Mouse (Mus musculus) forebrain, postnatal 0 days (tissue): Measurements from ENCODE around the gene Wrap73. TPM values are rescaled to one million over a fixed set of nuclear protein-coding genes. Genes with fewer than 3 reads are reported as not detected.
A peak's percentile ranks its signal among the peaks of the same experiment; 100 is the strongest.

ENCODE experiments used
- ATAC-seq: fragments of 200-750 bp; cut with Nextera tagmentation; 2 replicates; pipeline ENCODE4 v1.8.0; 2017; ENCODE audit warnings: mild to moderate bottlenecking, moderate library complexity
- DNase-seq: peaks from one replicate; pipeline ENCODE4 v3.0.0-alpha.2; 2015
- H3K27ac ChIP-seq: fragments of 300-500 bp; sonication (generic); 2 replicates; pipeline ENCODE4 v1.5.1; 2014; ENCODE audit warnings: low read depth, mild to moderate bottlenecking, antibody characterized with exemption, low read length, moderate library complexity, mixed read lengths
- H3K27me3 ChIP-seq: fragments of 300-500 bp; sonication (generic); 2 replicates; pipeline ENCODE4 v1.6.1; 2014; ENCODE audit warnings: mild to moderate bottlenecking, low read length, mixed read lengths; ENCODE audit not compliant: insufficient read depth
- H3K36me3 ChIP-seq: fragments of 300-500 bp; sonication (generic); 2 replicates; pipeline ENCODE4 v1.6.1; 2014; ENCODE audit warnings: mild to moderate bottlenecking, moderate library complexity; ENCODE audit not compliant: insufficient read depth
- H3K4me1 ChIP-seq: fragments of 300-500 bp; sonication (generic); 2 replicates; pipeline ENCODE4 v1.6.1; 2014; ENCODE audit warnings: antibody characterized with exemption; ENCODE audit not compliant: insufficient read depth
- H3K4me2 ChIP-seq: fragments of 300-500 bp; sonication (generic); 2 replicates; pipeline ENCODE4 v1.6.1; 2014; ENCODE audit warnings: low read depth, mild to moderate bottlenecking, moderate library complexity
- H3K4me3 ChIP-seq: fragments of 300-500 bp; sonication (generic); 2 replicates; pipeline ENCODE4 v1.5.1; 2014; ENCODE audit warnings: low read depth, low read length, mixed read lengths
- H3K9ac ChIP-seq: fragments of 300-500 bp; sonication (generic); 2 replicates; pipeline ENCODE4 v1.6.1; 2014; ENCODE audit warnings: mild to moderate bottlenecking
- H3K9me3 ChIP-seq: fragments of 300-500 bp; sonication (generic); 2 replicates; pipeline ENCODE4 v1.6.1; 2016; ENCODE audit warnings: low read length
- CTCF ChIP-seq: sonication (generic); IDR thresholded peaks from 2 replicates; pipeline ENCODE4 v1.5.1; 2016; ENCODE audit warnings: antibody characterized with exemption, control low read depth, low read depth
- WGBS: fragments of 180-500 bp; shearing (Covaris S2); extraction: QIAGEN DNeasy Blood & Tissue Kit; methylation state at CpG from one replicate; pipeline ENCODE4 v1.1.7; 2014; 5-methylcytosine and 5-hydroxymethylcytosine counted together
- polyA plus RNA-seq: library from polyadenylated mRNA; unstranded; fragments of >200 nt; fragmentation: Nextera tagmentation; extraction: Ambion mirVana; gene quantifications from 2 replicates; pipeline ENCODE4 v1.2.1, GENCODE M21; 2015
- total RNA-seq: library from RNA; depleted of rRNA; stranded (reverse); fragments of >200 nt; gene quantifications from 2 replicates; pipeline ENCODE4 v1.2.3, GENCODE M21; 2014

The Wrap73 gene
- total and polyA plus RNA-seq, 2 experiments from 2014 or later, result 37.6 to 44.4 TPM

- H3K4me2 ChIP-seq, result no peak overlapping the region
- peak; percentile 64 for TF ChIP-seq CTCF
- 26% methylated on average over 5 of the region's 5 CpGs for WGBS
Observed at GRCm38 (mm10) chr4:154167053-154167452, 24.9 kb downstream of the Wrap73 start.

GRCm38 (mm10) chr4:154170021-154170420, 27.8 kb downstream of the Wrap73 start:
- Histone ChIP-seq H3K36me3 (no peaks in the 10 kb centered on the region), H3K9ac (no peak overlapping the region), H3K27me3 (peaks cover 14% of the 10 kb centered on the region), H3K9me3 (no peaks in the 10 kb centered on the region), H3K27ac (no peak overlapping the region), H3K4me2 (peak overlapping the region; percentile 75), H3K4me3 (peak overlapping the region; percentile 45), H3K4me1 (no peaks in the 10 kb centered on the region)
- WGBS, result 5% methylated on average over 15 of the region's 15 CpGs
- no peak for TF ChIP-seq CTCF
- peak; percentile 7; the same call in 1 of the 2 replicates for ATAC-seq
- DNase-seq, result no peak

More at GRCm38 (mm10) chr4:154167053-154167452, 24.9 kb downstream of the Wrap73 start:
- no peak overlapping the region for H3K9ac ChIP-seq
- H3K4me3 ChIP-seq, result no peak overlapping the region
- no peaks in the 10 kb centered on the region for H3K9me3 ChIP-seq
- no peaks in the 10 kb centered on the region for H3K4me1 ChIP-seq
- peaks cover 10% of the 10 kb centered on the region for H3K27me3 ChIP-seq
- DNase-seq, result peak; percentile 31
- H3K36me3 ChIP-seq, result no peaks in the 10 kb centered on the region
- ATAC-seq, result no peak
- no peak overlapping the region for H3K27ac ChIP-seq

DNA sequence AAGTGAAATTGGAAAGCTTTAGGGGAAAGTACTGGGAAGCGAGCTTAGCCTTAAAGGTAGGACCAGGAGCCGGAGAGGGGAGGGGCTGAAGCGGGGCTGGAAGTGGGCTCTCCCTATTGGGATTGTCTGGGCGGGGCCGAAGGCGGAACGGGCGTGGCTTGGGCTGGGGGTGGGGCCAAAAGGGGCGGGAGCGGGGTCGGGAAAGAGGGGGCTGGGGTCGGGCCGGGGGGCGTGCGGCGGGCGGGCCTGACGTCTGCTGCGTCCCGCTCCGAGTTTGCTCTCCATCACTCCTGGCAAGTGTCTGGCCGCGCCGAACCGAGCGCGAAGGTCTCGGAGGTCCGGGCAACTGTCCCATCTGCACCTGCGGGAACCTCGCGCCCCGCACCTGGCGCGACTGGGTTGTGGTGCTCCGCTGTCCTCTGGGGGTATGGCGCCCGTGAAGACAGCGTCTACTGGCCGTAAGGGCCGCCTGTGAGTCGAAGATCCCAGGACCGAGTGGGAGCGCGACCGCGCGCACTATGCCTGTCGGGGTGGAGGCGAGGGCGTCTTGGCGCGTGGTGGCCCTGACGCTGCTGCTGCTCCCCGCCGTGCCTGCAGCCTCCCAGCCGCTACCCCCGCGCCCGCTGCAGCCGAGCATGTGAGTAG, 28.5 kb downstream of the Wrap73 start, which contains the start of gene Megf6:
TSS of gene Megf6 (plus strand) at position 225 of the 645 bp plus-strand sequence.
- H3K27me3 ChIP-seq, result peaks cover 14% of the 10 kb centered on the region
- DNase-seq, result peak; percentile 14
- ATAC-seq, result peak; percentile 65
- 2% methylated on average over 47 of the region's 61 CpGs for WGBS
- no peaks in the 10 kb centered on the region for H3K36me3 ChIP-seq
- H3K27ac ChIP-seq, result no peak within 1 kb of the TSS
- no peak for TF ChIP-seq CTCF
- no peaks in the 10 kb centered on the region for H3K4me1 ChIP-seq
- H3K4me2 ChIP-seq, result peak within 1 kb of the TSS; percentile 75
- no peaks in the 10 kb centered on the region for H3K9me3 ChIP-seq
- peak within 1 kb of the TSS; percentile 45 for H3K4me3 ChIP-seq
- 0 out of 2 replicates have a peak within 1 kb of the TSS, but pooled peaks have one; percentile 10 for H3K9ac ChIP-seq

DNA sequence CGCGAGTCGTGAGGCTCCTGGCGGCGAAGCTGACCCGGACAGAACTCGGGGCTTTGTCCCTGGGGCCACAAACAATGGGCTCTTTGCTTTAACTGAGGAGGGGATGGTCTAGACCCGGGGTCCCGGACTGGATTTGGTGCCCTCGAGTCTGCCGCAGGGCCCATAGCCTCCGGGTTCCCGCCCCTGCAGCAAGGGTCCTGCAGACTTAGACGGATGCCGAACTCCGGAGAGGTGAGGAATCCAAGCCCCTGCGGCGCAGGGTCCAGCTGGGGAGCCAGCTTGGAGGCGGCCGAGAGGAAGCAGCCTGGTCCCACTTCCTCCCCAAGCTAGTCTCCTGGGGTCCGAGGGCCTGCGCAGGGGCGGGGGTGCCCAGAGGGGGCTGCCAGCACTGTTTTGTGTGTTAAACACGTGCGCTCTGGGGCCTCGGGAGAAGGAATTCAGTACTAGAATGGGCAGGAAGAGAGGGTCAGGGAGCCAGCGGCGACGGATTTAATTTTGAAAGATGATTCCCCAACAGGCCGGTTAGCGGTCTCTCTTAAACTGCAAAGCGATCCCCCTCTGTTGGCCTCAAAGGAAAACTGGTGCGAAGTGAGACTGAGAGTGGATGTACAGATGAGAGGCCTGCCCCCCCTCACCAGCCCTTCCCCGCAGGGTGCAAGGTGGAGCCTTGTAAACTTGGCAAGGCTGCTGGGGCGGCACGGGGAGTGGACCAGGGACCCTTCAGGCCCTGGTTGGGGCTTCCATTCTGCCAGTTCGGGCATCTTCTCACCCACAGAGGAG, 29.2 kb downstream of the Wrap73 start:
- Histone ChIP-seq H3K36me3 (no peaks in the 10 kb centered on the region), H3K27me3 (peaks cover 14% of the 10 kb centered on the region), H3K4me3 (peak overlapping the region; percentile 45), H3K4me1 (no peaks in the 10 kb centered on the region), H3K27ac (no peak overlapping the region), H3K9me3 (no peaks in the 10 kb centered on the region), H3K9ac (0 out of 2 replicates have a peak overlapping the region, but pooled peaks have one; percentile 10), H3K4me2 (peak overlapping the region; percentile 75)
- ATAC-seq (peak; percentile 28), DNase-seq (peak; percentile 18)
- no peak for TF ChIP-seq CTCF
- WGBS, result 2% methylated on average over 35 of the region's 37 CpGs

- peak overlapping the region; percentile 75; the same call in 1 of the 2 replicates for H3K4me2 ChIP-seq
- H3K4me1 ChIP-seq, result no peaks in the 10 kb centered on the region
- no peak overlapping the region for H3K9ac ChIP-seq
- no peak for TF ChIP-seq CTCF
- no peaks in the 10 kb centered on the region for H3K36me3 ChIP-seq
- WGBS, result 36% methylated on average over 13 of the region's 13 CpGs
- H3K4me3 ChIP-seq, result no peak overlapping the region
- H3K27me3 ChIP-seq, result peaks cover 14% of the 10 kb centered on the region
- no peak for DNase-seq
- no peaks in the 10 kb centered on the region for H3K9me3 ChIP-seq
- ATAC-seq, result no peak
- H3K27ac ChIP-seq, result no peak overlapping the region
Observed at GRCm38 (mm10) chr4:154171931-154172604, 29.9 kb downstream of the Wrap73 start.

- Histone ChIP-seq H3K36me3 (no peaks in the 10 kb centered on the region), H3K27me3 (peaks cover 3% of the 10 kb centered on the region), H3K27ac (no peak overlapping the region), H3K9me3 (no peaks in the 10 kb centered on the region), H3K4me3 (no peak overlapping the region), H3K4me2 (no peak overlapping the region), H3K9ac (no peak overlapping the region), H3K4me1 (no peaks in the 10 kb centered on the region)
- no peak for DNase-seq
- 80% methylated on average over 8 of the region's 8 CpGs for WGBS
- no peak for TF ChIP-seq CTCF
- no peak for ATAC-seq
Observed at GRCm38 (mm10) chr4:154177257-154177656, 35.1 kb downstream of the Wrap73 start.

GRCm38 (mm10) chr4:154181001-154181400, 38.8 kb downstream of the Wrap73 start:
- no peak overlapping the region for H3K27ac ChIP-seq
- TF ChIP-seq CTCF, result no peak
- no peak overlapping the region for H3K4me2 ChIP-seq
- no peak for DNase-seq
- no peaks in the 10 kb centered on the region for H3K27me3 ChIP-seq
- H3K4me3 ChIP-seq, result no peak overlapping the region
- no peaks in the 10 kb centered on the region for H3K36me3 ChIP-seq
- ATAC-seq, result no peak
- H3K9me3 ChIP-seq, result no peaks in the 10 kb centered on the region
- no peak overlapping the region for H3K9ac ChIP-seq
- 86% methylated on average over 7 of the region's 7 CpGs for WGBS
- H3K4me1 ChIP-seq, result no peaks in the 10 kb centered on the region
